Mouse (Mus musculus) brain, embryonic 14.5 days (tissue): ENCODE measurements at regions not wholly inside any gene's neighbourhood (a gene's known extent, or its start where the extent isn't known, plus 50 kb on each side); places are given as distances from the start of the nearest gene placed in this dataset.

Source experiments
- CTCF ChIP-seq: fragments of 200-500 bp; IDR thresholded peaks from 2 replicates; pipeline ENCODE4 v1.5.1; 2012; ENCODE audit warnings: inconsistent platforms, mild to moderate bottlenecking, moderate library complexity, borderline replicate concordance; ENCODE audit not compliant: insufficient read depth, insufficient read length; ENCODE audit errors: extremely low read depth
- POLR2A ChIP-seq: fragments of 200-500 bp; IDR thresholded peaks from 2 replicates; pipeline ENCODE4 v1.6.1; 2012; ENCODE audit warnings: mild to moderate bottlenecking, inconsistent platforms, borderline replicate concordance; ENCODE audit not compliant: poor library complexity, insufficient read depth, insufficient read length, severe bottlenecking; ENCODE audit errors: extremely low read depth

DNA sequence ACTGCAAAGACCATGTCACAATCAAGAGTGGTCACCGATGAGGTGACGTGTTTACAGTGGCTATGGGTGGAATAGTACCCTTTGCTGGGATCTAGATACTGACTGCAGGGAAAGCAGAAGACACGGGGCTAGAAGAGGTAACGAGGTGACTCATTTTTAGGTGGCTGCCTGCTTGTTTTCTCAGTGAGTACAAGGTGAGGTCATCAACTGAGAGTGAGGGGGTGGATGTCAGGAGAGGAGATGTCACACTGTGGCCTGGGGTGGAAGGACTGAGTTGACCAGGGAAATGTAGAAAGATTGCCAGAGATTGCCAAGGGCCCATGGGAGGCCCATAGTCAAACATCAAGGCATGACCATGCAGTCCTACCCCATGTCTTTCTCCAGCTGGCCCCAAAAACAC lies 166.4 kb upstream of the Sox9 start:
- no peak for TF ChIP-seq CTCF
- TF ChIP-seq POLR2A, result no peak
